Mouse (Mus musculus): Measurements from ENCODE around the gene Elk4. TPM values are rescaled to one million over a fixed set of nuclear protein-coding genes. Genes with fewer than 3 reads are reported as not detected.

Gene Elk4
- polyA plus RNA-seq, 1 experiment from 2014 or later = 17.0 TPM

- WGBS = 65% methylated on average over 9 of the region's 9 CpGs
- DNase-seq (ENCODE audit: low spot score) (peak; percentile 10), ATAC-seq (no peak)
- Histone ChIP-seq H3K27me3 (replicated peaks; ENCODE audit: control insufficient read depth, insufficient read depth, low read length) (no peaks in the 10 kb centered on the region), H3K9ac (ENCODE audit: low read length) (no peak overlapping the region), H3K9me3 (replicated peaks; ENCODE audit: control insufficient read depth, low read length) (no peaks in the 10 kb centered on the region), H3K36me3 (ENCODE audit: control insufficient read depth, insufficient read depth, low read length) (peaks cover under 1% of the 10 kb centered on the region; the same call in 1 of the 2 replicates), H3K4me2 (ENCODE audit: low read length) (no peak overlapping the region), H3K4me3 (ENCODE audit: low read depth, low read length) (no peak overlapping the region), H3K27ac (ENCODE audit: low read depth, low read length) (0 out of 2 replicates have a peak overlapping the region, but pooled peaks have one; percentile 27), H3K4me1 (ENCODE audit: control insufficient read depth, insufficient read depth, low read length) (no peaks in the 10 kb centered on the region)
These were observed 32.8 kb downstream of the Elk4 start for GRCm38 (mm10) chr1:132040201-132040621.

DNA sequence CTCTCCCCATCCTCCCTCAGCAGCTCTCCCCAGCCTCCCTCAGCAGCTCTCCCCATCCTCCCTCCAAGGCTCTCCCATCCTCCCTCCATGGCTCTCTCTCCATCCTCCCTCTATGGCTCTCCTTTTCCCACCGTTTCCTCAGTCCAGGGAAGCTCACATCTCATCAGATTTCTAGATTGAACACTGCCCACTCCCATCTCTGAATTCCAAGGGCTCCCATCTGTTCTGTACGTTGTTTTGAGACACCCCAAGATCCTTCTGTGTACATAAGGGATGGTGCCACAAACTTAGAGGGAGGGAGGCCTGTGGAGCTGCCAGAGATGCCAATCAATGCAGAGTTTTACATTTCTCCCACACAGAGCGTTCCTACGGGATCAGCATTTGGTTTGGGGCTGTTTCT, 36.4 kb downstream of the Elk4 start:
- 66% methylated on average over 4 of the region's 4 CpGs for WGBS
- no peaks in the 10 kb centered on the region for H3K9me3 ChIP-seq (replicated peaks; ENCODE audit: control insufficient read depth, low read length)
- no peak overlapping the region for H3K4me3 ChIP-seq (ENCODE audit: low read depth, low read length)
- H3K27ac ChIP-seq (ENCODE audit: low read depth, low read length) = no peak overlapping the region; the same call in 1 of the 2 replicates
- no peaks in the 10 kb centered on the region for H3K27me3 ChIP-seq (replicated peaks; ENCODE audit: control insufficient read depth, insufficient read depth, low read length)
- no peaks in the 10 kb centered on the region for H3K4me1 ChIP-seq (ENCODE audit: control insufficient read depth, insufficient read depth, low read length)
- H3K9ac ChIP-seq (ENCODE audit: low read length) = no peak overlapping the region
- ATAC-seq (peak; percentile 72; the same call in 1 of the 2 replicates), DNase-seq (ENCODE audit: low spot score) (peak; percentile 62)
- H3K4me2 ChIP-seq (ENCODE audit: low read length) = no peak overlapping the region
- H3K36me3 ChIP-seq (ENCODE audit: control insufficient read depth, insufficient read depth, low read length) = no peaks in the 10 kb centered on the region

GRCm38 (mm10) chr1:132046143-132046735, 38.8 kb downstream of the Elk4 start:
- no peaks in the 10 kb centered on the region for H3K4me1 ChIP-seq (ENCODE audit: control insufficient read depth, insufficient read depth, low read length)
- DNase-seq (ENCODE audit: low spot score) (peak; percentile 73), ATAC-seq (peak; percentile 51; the same call in 1 of the 2 replicates)
- no peaks in the 10 kb centered on the region for H3K27me3 ChIP-seq (replicated peaks; ENCODE audit: control insufficient read depth, insufficient read depth, low read length)
- WGBS = 29% methylated on average over 15 of the region's 15 CpGs
- no peak overlapping the region for H3K4me2 ChIP-seq (ENCODE audit: low read length)
- H3K9ac ChIP-seq (ENCODE audit: low read length) = no peak overlapping the region
- H3K9me3 ChIP-seq (replicated peaks; ENCODE audit: control insufficient read depth, low read length) = no peaks in the 10 kb centered on the region
- H3K4me3 ChIP-seq (ENCODE audit: low read depth, low read length) = no peak overlapping the region
- no peak overlapping the region for H3K27ac ChIP-seq (ENCODE audit: low read depth, low read length)
- no peaks in the 10 kb centered on the region for H3K36me3 ChIP-seq (ENCODE audit: control insufficient read depth, insufficient read depth, low read length)

DNA sequence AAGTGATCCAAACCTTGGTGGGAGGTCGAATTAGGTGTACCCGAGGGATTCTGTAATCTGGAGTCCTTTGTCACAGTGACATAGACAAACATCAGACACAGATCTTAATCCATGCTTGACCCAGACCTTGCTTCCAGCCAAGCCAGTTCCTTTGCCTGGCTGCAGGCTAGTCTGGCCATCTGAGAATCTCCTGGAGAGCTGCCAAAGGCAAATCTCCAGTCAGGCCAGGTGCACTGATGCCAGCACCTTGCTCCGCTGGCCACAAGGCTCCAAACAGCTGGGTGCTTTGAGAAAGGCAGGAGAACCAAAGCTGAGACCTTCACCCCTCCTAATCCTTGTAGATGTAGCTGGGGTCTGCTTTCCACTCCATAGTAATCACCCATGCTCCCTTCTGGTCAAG, 44.3 kb downstream of the Elk4 start:
- Histone ChIP-seq H3K9me3 (replicated peaks; ENCODE audit: control insufficient read depth, low read length) (no peaks in the 10 kb centered on the region), H3K36me3 (ENCODE audit: control insufficient read depth, insufficient read depth, low read length) (no peaks in the 10 kb centered on the region), H3K9ac (ENCODE audit: low read length) (no peak overlapping the region), H3K4me2 (ENCODE audit: low read length) (no peak overlapping the region), H3K27me3 (replicated peaks; ENCODE audit: control insufficient read depth, insufficient read depth, low read length) (no peaks in the 10 kb centered on the region), H3K4me1 (ENCODE audit: control insufficient read depth, insufficient read depth, low read length) (no peaks in the 10 kb centered on the region), H3K4me3 (ENCODE audit: low read depth, low read length) (no peak overlapping the region), H3K27ac (ENCODE audit: low read depth, low read length) (no peak overlapping the region)
- ATAC-seq (no peak), DNase-seq (ENCODE audit: low spot score) (no peak)
- 82% methylated on average over 3 of the region's 3 CpGs for WGBS

DNA sequence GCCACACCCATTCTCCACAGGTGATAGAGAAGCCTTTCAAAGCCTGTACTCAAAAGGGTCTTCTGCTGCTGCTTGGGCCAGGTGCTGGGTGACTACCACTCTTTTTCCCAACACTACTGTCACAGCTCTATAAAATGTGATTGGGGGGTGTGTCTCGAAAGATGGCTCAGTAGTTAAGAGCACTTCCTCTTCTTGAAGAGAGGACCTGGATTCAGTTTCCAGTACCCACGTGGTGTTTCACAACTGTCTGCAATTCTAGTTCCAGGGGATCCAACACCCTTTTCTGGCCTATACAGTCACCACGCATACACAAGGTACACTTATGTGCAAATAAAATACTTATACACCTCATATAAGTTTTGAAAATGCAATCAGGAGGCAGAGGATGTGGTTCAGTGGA, 47.0 kb downstream of the Elk4 start:
- ATAC-seq (no peak), DNase-seq (ENCODE audit: low spot score) (no peak)
- H3K4me2 ChIP-seq (ENCODE audit: low read length) = no peak overlapping the region
- H3K9ac ChIP-seq (ENCODE audit: low read length) = no peak overlapping the region
- no peaks in the 10 kb centered on the region for H3K27me3 ChIP-seq (replicated peaks; ENCODE audit: control insufficient read depth, insufficient read depth, low read length)
- no peaks in the 10 kb centered on the region for H3K36me3 ChIP-seq (ENCODE audit: control insufficient read depth, insufficient read depth, low read length)
- WGBS = 84% methylated on average over 3 of the region's 3 CpGs
- H3K4me3 ChIP-seq (ENCODE audit: low read depth, low read length) = no peak overlapping the region
- no peaks in the 10 kb centered on the region for H3K4me1 ChIP-seq (ENCODE audit: control insufficient read depth, insufficient read depth, low read length)
- H3K9me3 ChIP-seq (replicated peaks; ENCODE audit: control insufficient read depth, low read length) = no peaks in the 10 kb centered on the region
- no peak overlapping the region for H3K27ac ChIP-seq (ENCODE audit: low read depth, low read length)

DNA sequence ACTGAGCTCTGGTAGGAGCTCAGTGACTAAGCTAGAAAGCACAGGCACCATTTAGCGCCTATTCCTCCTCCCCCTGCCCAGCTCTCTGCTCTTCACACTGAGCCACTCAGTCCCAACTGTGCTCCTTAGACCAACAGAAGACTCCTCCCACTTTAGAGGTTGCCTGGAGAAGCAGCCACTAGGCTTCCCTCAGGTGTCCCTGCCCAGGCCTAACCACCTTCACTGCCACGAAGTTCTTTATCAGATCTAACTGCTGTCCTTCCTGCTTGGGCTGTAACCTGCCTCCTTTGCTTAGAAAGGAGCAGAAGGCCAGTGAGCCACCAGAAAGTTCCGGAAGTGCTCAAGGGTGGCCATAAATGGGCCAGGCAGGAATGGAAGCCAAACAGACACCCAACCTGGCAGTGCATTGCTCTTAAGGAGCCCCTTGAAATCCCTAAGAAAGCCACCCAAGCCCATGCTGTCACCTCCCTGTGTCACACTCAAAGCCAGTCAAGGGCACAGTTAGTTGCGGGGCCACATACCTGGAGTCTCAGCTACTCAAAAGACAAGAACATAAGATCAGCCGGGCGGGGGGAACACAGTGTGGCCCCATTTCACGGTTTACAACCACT, 47.8 kb downstream of the Elk4 start:
- Histone ChIP-seq H3K4me2 (ENCODE audit: low read length) (no peak overlapping the region), H3K36me3 (ENCODE audit: control insufficient read depth, insufficient read depth, low read length) (no peaks in the 10 kb centered on the region), H3K27ac (ENCODE audit: low read depth, low read length) (no peak overlapping the region), H3K4me3 (ENCODE audit: low read depth, low read length) (no peak overlapping the region), H3K9ac (ENCODE audit: low read length) (no peak overlapping the region), H3K27me3 (replicated peaks; ENCODE audit: control insufficient read depth, insufficient read depth, low read length) (no peaks in the 10 kb centered on the region), H3K9me3 (replicated peaks; ENCODE audit: control insufficient read depth, low read length) (no peaks in the 10 kb centered on the region), H3K4me1 (ENCODE audit: control insufficient read depth, insufficient read depth, low read length) (no peaks in the 10 kb centered on the region)
- 85% methylated on average over 7 of the region's 7 CpGs for WGBS
- DNase-seq (ENCODE audit: low spot score) (no peak), ATAC-seq (no peak)

DNA sequence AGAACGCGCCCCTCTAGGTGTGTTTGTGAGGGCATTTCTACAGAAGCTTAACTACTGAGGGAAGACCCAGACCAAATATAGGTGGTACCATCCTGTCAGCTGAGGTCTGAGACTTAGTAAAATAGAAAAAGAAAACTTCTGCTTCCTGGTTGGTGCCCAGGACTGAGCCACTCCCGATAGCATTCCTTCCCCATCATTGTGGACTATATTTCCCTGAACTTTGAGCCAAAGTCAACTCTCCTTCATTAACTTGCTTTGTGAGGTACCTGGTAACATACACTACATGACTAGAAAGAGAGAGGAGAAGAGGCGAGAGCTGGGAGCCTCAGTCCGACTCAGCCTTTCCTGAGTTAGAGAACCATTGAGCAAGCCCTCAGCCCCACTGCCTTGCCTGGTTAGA, 51.2 kb downstream of the Elk4 start:
- Histone ChIP-seq H3K9ac (ENCODE audit: low read length) (no peak overlapping the region), H3K4me1 (ENCODE audit: control insufficient read depth, insufficient read depth, low read length) (no peaks in the 10 kb centered on the region), H3K9me3 (replicated peaks; ENCODE audit: control insufficient read depth, low read length) (no peaks in the 10 kb centered on the region), H3K36me3 (ENCODE audit: control insufficient read depth, insufficient read depth, low read length) (no peaks in the 10 kb centered on the region), H3K27me3 (replicated peaks; ENCODE audit: control insufficient read depth, insufficient read depth, low read length) (no peaks in the 10 kb centered on the region), H3K27ac (ENCODE audit: low read depth, low read length) (no peak overlapping the region), H3K4me2 (ENCODE audit: low read length) (no peak overlapping the region), H3K4me3 (ENCODE audit: low read depth, low read length) (no peak overlapping the region)
- 88% methylated on average over 5 of the region's 5 CpGs for WGBS
- DNase-seq (ENCODE audit: low spot score) (no peak), ATAC-seq (no peak)

DNA sequence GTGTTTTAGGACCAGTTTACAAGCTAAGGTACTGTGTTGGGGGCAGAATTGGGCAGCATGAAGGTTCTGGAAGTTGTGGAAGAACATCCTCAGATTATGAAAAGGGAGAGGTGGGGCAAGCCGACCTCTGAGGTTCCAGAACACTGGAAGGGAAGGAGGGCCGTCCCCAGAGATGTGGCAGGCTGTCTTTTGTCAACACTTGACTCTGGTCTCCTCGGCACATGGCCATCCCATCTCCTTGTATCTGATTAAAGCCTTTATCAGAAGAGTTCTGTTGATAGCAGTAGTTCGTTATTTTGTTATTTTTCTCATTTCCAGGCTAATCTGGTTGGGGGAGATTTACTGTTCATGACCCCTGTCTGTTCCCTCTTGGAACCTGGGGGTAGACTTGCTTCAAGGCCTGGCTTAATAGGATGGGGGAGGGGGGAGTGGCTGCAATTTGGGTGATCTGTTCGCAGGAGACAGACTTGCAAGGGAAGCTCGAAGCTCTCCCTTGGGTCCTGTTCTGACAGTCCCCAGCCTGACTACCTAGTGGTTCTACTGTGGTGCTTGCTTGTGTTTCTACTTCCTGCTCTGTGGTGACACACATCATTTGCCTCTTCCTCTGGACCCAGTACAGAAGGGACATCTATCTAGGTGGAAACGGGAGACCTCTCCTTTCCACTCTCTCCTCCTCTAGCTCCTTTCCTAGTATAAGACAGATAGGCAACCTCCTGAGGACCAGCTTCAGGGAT, 52.8 kb downstream of the Elk4 start:
- ATAC-seq (no peak), DNase-seq (ENCODE audit: low spot score) (no peak)
- H3K27me3 ChIP-seq (replicated peaks; ENCODE audit: control insufficient read depth, insufficient read depth, low read length) = no peaks in the 10 kb centered on the region
- H3K4me3 ChIP-seq (ENCODE audit: low read depth, low read length) = no peak overlapping the region
- H3K27ac ChIP-seq (ENCODE audit: low read depth, low read length) = no peak overlapping the region
- 68% methylated on average over 7 of the region's 7 CpGs for WGBS
- H3K9me3 ChIP-seq (replicated peaks; ENCODE audit: control insufficient read depth, low read length) = no peaks in the 10 kb centered on the region
- H3K4me1 ChIP-seq (ENCODE audit: control insufficient read depth, insufficient read depth, low read length) = no peaks in the 10 kb centered on the region
- no peak overlapping the region for H3K4me2 ChIP-seq (ENCODE audit: low read length)
- no peak overlapping the region for H3K9ac ChIP-seq (ENCODE audit: low read length)
- H3K36me3 ChIP-seq (ENCODE audit: control insufficient read depth, insufficient read depth, low read length) = no peaks in the 10 kb centered on the region

Measured in forebrain, embryonic 14.5 days (tissue).